Mouse (Mus musculus): ENCODE measurements at regions not wholly inside any gene's neighbourhood (a gene's known extent, or its start where the extent isn't known, plus 50 kb on each side); places are given as distances from the start of the nearest gene placed in this dataset.

- no peak for DNase-seq (ENCODE audit: low read depth, low spot score)
Observed at GRCm38 (mm10) chr2:79185234-79186101, 69.8 kb upstream of the Itga4 start.

DNA sequence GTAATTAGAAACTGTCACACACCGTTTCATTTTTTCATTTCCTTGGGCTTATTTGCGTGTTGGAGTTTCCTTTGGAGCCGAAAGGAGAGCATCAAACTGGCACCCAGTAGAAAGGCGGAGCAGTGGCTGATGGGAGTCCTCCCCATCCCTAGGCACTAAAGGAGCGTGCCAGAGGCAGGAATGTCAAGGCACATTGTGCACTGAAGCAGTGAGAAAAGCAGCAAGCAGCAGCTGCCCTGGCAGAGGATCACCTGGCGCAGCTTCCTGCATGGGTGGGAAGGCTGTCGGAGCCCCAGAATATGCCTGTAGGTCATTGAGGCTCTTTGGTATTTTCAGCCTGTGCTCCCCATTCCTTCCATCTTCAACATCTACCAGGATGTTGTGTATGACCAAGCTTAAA is 68.3 kb upstream of the Itga4 start:
- DNase-seq (ENCODE audit: low read depth, low spot score), result no peak

- DNase-seq (ENCODE audit: low read depth, low spot score), result no peak
Observed at GRCm38 (mm10) chr2:79188511-79189193, 66.6 kb upstream of the Itga4 start.

DNA sequence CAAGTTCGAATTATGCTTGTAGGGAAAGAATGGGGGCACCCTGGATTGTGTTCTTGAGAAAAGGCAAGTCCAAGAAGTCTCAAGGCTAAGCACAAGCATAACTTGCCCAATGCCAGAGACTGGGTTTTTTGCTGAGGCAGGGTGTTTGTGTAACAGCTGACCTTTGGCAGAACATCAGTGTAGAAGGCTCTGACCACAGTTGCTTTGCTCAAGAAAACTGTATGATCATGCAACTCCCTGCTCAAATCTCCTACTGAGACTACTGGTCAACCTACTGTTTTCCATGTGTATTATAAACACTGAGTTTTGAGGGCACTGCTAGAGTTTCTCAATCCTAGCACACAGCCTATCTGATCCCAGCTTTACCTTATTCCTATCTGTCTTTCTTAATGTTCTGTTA is 61.4 kb upstream of the Itga4 start:
- DNase-seq (ENCODE audit: low read depth, low spot score), result no peak

DNA sequence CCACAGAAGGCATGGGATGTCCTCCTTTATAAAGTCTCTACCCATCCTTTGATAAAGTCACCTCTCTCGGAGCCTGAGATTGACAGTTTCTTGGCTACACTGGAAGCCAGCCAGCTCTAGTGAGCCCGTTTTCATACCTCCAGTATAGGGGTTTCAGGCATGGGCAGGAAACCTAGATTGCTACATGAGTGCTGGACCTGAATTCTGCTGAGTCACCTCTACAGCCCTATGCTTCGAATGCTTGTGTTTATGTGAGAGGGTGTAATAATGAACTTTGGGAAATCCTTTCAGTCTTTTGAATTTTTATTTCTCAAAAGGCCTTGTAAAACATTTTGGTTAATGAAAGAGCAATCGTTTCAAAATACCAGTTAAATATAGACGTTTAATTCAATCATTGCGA is 53.5 kb upstream of the Itga4 start:
- DNase-seq (ENCODE audit: low read depth, low spot score), result no peak

All from R1 (cell line).